Mouse (Mus musculus): ENCODE measurements around the gene 2310061N02Rik.
"Not testable (repeated sequence)": the region's sequence is repeated elsewhere in the genome, so short reads cannot be mapped to it uniquely, and the experiment has no call there.

2310061N02Rik gene

DNA sequence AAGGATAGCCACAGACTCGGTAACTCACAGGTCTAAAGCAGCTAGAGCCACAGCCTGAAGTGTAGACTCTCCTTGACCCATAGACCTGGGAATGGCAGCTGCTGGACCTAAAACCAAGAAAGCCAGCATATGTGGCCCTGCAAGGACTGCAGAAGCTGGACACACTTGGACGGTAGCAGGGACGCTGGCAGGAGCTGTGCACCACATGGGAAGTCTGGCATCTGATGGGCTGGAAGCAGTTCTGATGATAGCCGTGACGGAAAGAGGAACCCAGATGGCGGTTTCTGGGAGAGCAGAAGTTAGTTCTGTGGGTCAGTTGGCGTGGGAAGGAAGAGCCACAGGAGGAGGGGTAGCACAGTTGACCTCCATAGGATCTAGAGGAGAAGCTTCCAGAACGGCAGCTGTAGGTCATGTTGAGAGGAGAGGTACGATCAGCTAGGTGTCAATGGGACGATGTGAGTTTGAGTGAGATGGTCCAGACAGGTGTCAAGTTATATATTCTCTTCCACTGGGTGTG is at the start of gene 2310061N02Rik:
Gene 2310061N02Rik, minus strand, starts transcription at position 467 of the 517 bp plus-strand sequence.
- no peak for TF ChIP-seq GATA4 (IDR thresholded peaks at IDR 0.05; ENCODE audit: insufficient replicate concordance, low read length)

DNA sequence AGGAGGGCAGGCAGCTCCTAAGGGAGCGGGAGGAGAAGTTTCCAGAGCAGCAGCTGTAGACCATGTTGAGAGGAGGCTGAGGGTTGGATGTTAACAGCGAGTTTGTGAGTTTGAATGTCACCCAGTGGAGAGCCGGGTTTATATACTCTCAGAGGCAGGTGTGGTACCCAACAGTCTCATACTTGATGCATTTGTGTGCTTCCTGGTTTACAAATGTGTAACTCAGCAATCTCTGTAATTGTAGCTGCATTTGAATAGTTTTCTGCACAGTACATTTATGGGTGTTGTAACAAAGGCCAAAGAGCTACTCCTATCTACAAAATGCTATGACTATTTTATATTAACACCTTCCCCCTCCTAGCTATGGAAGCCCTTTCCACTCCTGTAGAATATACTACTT is 43.8 kb upstream of the 2310061N02Rik start, which contains the start of gene Krtap13:
Gene Krtap13, minus strand, starts transcription at position 101 of the 400 bp plus-strand sequence.
- not testable (repeated sequence) for TF ChIP-seq GATA4 (IDR thresholded peaks at IDR 0.05; ENCODE audit: insufficient replicate concordance, low read length)

DNA sequence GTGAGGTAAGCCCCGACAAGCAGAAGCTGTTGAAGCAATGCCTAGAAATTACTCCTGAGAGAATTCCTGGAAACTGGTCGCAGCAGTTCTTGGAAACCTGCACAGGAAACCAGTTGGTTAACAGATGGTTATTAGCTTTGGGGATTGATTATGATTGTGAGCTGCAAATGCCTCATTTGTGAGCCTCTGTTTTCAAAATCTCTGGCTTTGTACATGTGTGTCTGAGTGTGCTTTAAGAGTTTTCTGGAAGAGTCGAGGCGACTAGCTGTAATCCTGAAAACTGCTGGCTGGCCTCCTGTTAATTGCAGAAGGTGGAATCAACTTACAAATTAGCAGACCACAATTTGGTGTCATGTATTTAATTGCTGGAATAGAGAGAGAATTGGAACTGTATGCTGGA is 40.2 kb upstream of the 2310061N02Rik start:
- TF ChIP-seq GATA4 (IDR thresholded peaks at IDR 0.05; ENCODE audit: insufficient replicate concordance, low read length), result no peak

DNA sequence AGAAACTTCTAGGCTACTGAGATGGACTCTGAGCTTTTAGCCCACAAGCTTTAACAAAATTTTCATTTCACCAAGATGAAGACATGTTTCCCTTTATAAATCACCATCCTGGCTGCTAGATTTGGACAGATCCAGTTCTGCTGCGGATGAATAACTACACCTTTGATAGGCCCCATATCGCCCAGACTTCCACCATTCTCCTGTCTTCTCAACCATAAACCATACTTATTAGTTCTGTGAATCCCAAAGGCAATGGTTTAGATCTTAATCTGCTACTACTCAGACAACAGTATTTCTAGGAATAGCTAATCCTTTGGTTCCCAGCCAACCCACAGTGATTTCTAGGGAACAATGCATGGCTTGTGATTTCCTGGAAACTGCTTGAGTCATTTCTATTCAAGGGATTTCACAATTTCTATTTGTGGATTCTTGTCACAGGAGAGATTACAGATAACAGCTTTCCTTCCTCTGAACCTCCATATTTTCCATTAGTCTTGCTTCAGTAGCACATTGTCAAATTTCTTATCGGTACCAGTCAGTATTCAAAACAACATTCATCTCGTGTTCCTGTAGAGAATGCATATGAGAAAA is 37.1 kb upstream of the 2310061N02Rik start:
- peak; percentile 89 for TF ChIP-seq GATA4 (IDR thresholded peaks at IDR 0.05; ENCODE audit: insufficient replicate concordance, low read length)

DNA sequence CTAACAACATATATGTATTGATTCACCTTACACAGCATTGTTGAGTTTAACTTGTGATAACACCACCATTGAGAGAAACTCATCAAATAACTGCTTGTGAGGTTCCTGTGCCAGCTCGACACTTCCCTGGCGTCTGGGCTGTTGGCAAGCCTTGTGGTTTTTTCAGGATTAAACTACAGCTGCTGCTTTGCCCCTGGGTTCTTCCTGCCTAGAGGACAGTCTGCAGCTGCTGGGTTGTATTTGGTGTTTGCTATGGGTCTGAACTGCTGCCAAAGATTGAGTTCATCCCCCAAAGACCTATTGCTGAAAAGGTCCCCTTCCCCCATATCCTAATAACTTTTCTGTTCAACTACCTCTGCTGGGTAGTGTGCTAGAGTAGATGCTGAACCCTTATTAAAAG is 27.6 kb upstream of the 2310061N02Rik start:
- no peak for TF ChIP-seq GATA4 (IDR thresholded peaks at IDR 0.05; ENCODE audit: insufficient replicate concordance, low read length)

DNA sequence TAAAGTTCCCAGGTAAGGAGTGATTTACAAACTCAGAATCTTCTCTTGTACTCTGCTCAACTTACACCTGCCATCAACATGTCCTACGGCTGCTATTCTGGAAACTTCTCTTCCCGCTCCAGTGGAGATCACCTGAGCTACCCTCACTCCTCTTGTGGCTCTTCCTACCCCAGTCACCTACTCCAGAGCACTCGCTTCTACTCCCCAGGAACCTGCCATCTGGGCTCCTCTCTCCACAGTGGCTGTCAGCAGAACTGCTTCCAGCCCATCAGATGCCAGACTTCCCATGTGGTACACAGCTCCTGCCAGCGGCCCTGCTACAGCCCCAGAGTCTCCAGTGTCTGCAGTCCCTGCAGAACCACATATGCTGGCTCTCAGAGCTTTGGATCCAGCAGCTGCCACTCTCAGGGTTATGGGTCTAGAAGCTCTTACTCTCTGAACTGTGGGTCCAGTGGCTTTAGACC is 21.1 kb upstream of the 2310061N02Rik start, which contains the start of gene Krtap13-1:
Gene Krtap13-1, plus strand, starts transcription at position 51 of the 464 bp plus-strand sequence.
- no peak for TF ChIP-seq GATA4 (IDR thresholded peaks at IDR 0.05; ENCODE audit: insufficient replicate concordance, low read length)

DNA sequence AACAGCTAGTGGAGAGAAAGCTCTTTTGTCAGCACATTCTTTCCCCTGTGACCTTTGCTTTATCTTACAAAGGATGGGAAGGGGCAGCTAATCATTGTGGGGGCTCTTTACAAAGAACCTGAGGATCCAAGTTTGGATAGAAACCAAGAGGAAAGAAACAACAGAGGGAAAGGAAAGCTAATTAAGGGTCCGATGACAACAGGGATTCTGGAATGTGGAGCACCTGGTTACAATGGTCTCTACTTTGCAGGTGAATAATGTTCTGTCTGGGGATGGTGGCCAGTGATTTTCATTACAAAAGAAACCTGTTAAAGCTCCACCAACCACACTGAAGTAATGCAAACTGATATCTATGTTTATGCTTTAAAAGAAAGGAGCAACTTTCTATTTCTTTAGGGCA is 12.3 kb upstream of the 2310061N02Rik start:
- no peak for TF ChIP-seq GATA4 (IDR thresholded peaks at IDR 0.05; ENCODE audit: insufficient replicate concordance, low read length)

DNA sequence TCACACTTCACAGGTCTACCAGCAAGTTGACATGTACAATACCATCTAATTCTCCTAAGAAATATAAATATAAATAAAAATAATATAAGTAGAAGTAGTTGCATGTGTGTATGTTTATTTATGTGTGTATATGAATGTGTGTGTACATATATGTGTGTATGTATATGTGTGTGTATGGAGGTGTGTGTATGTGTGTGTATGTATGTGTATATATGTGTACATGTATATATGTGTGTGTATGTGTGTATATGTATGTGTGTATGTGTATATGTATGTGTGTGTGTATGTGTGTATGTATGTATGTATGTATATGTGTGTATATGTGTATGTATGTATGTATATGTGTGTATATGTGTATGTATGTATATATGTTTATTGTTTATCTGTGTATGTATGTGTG is 8.8 kb upstream of the 2310061N02Rik start:
- no peak for TF ChIP-seq GATA4 (IDR thresholded peaks at IDR 0.05; ENCODE audit: insufficient replicate concordance, low read length)

DNA sequence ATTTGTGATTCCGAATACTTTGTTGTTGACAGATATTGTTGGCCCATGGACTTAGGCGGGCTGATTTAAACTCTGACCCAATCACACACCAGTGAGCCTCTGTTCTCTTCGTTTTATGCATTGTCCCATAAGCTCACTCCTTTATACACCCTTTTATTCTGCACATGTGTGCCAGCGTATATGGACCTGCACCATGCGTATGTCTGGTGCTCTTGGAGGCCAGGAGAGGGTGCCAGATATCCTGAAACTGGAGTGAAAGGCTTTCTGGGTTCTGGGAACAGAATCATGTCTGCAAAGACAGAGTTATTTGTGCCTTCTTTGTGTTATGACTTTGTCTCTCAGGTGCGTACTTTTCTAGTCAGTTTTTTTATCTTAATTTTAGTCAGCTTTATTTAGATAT is 3.5 kb upstream of the 2310061N02Rik start:
- TF ChIP-seq GATA4 (IDR thresholded peaks at IDR 0.05; ENCODE audit: insufficient replicate concordance, low read length), result no peak

DNA sequence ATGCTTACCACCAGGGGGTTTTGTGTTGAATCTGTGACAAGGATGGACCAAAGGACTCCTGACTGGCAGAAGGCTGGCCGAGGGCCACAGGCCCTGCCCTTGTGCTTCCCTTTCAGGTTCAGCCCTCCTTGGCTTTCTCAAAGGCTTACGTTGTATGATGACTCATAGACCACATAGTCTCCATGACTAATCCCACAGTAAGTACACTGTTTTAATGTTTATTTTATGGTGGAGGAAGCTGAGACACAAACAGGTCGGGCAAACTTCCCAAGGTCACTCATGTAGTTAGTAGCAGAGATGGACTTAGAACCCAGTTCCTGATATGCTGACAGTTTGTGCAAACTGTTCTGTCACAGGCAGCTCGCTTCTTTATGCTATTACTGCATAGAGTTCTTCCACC is 3.0 kb upstream of the 2310061N02Rik start:
- TF ChIP-seq GATA4 (IDR thresholded peaks at IDR 0.05; ENCODE audit: insufficient replicate concordance, low read length), result no peak

DNA sequence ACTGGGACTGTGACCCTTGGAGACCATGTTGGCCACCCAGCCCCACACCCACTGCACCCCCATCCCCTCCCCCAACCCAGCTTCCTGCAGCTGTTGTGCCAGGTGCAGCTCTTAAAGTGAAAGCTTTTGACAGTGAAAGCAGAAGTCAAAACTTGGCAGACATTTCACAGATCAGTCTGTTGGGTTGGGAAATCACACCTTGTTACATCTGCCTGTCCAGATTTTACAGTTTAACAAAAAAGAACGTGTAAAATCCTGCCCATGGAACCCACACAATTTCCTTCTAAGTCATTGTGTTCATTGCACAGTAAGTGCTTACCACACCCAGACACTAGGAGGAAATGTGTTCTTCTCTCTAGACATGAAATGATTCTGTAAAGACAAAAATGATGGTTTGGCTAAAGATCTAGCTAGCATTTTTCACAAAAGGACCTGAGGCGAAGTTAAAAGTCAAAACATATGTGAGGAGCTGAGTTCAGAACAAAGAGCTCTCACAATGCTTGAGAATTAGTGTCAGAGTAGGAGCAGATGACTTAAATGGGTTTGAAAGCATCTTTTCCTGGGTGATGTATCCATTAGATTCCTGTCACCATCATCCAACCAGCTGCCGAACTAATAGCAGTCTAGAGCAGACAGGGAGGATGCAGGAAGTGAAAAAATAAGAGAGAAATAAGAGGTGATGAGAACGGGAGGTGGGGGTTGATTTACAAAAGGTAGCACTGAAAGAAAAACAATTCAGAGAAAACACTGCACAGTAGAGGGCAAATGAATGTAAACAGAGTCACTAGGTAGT is 6.5 kb downstream of the 2310061N02Rik start:
- TF ChIP-seq GATA4 (IDR thresholded peaks at IDR 0.05; ENCODE audit: insufficient replicate concordance, low read length), result no peak

DNA sequence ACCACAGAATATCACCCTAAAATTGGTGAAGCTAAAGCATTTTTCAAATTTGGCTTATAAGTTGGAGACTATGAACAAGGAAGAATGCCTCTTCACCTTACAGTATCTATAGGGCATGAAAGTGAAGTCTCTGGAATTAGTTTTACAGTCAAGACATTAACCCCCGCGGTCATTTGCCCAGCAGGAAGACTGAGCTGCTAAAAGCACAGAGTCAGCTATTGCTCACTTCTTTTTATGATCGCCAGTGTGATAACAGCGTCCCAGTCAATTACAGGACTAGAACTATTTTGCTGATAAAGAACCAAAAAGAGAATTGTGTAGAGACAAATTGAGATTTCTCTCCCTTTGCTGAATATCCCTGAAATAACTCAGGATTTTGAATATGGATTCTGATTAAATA is 11.5 kb downstream of the 2310061N02Rik start:
- no peak for TF ChIP-seq GATA4 (IDR thresholded peaks at IDR 0.05; ENCODE audit: insufficient replicate concordance, low read length)

DNA sequence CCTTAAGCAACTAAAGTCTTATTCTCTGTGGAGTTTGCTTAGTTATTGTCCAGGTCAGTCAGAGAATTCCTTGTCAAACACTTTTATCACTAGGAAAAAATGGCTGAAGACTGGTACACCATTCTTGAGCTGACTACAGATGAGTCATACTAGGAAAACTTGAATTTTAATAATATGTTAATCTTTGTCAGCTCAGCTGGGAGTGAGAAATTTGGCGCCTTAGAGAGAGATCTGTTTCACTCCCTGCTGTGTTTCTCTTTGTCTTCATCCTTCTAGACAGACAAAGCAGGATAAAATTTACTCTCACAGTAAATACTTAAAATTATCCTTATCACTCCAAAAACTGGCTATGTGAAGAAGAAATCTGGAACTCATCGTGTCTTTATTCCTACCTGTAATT is 26.5 kb downstream of the 2310061N02Rik start:
- TF ChIP-seq GATA4 (IDR thresholded peaks at IDR 0.05; ENCODE audit: insufficient replicate concordance, low read length), result no peak

DNA sequence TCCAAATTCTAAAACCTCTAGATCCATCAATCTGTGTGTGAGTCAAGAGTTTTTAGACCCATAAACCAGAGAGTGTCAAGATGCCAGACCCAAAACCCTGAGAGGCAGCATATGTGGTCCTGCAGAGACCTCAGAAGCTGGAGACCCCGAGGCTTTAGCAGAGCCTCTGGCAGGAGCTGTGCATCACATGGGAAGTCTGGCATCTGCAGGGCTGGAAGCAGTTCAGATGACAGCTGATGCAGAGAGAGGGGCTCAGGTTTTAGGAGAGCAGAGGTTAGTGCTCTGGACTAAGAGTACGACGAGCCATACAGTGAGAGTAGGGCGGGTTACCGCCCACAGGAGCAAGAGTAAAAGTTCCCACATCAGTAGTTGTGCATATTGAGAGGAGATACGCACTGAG is 28.7 kb downstream of the 2310061N02Rik start:
- no peak for TF ChIP-seq GATA4 (IDR thresholded peaks at IDR 0.05; ENCODE audit: insufficient replicate concordance, low read length)

DNA sequence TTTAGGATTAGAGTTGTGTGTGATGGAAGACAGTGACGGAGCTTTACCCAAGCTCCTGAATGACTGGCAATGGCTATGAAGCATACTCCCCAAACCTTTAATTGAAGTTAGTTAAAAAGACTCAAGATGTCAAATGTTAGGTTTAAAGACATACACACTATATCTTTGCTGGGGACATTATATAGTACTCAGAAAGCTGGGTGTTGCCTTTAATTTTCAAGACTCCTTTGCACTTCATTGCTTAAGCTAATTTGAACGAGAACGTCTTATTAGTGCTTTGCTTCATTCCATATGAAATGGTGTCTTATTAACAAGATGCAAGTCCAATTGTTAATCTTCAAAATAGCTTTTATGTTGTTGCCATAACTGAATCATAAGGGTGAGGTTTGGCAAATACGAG is 36.2 kb downstream of the 2310061N02Rik start, which contains the start of gene Krtap27-1:
Gene Krtap27-1, minus strand, starts transcription at position 101 of the 400 bp plus-strand sequence.
- no peak for TF ChIP-seq GATA4 (IDR thresholded peaks at IDR 0.05; ENCODE audit: insufficient replicate concordance, low read length)

DNA sequence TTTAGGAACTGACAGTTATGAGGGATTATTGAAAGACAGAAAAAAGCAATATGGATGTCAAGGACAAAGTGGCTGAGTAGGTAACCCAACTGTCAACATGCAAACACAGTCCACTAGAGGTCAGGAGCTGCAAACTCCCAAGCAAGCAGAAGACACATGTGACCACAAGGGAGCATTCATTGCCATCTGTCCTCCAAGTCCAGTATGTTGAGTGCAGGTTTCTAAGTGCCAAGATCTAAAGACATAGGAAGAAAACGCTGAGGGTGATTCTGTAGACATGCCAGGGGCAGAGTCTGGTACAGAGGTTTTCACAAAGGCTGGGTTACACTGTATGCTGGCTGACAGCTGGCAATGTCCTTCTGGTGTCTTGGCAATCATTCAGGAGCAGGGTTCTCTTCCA is 50.3 kb downstream of the 2310061N02Rik start:
- no peak for TF ChIP-seq GATA4 (IDR thresholded peaks at IDR 0.05; ENCODE audit: insufficient replicate concordance, low read length)
